Mouse (Mus musculus) E14TG2a.4 (cell line): ENCODE data around the gene Med21.

Source experiments
- CTCF ChIP-seq: conservative IDR thresholded peaks from 2 replicates; pipeline ENCODE4 v1.5.1; 2014; ENCODE audit warnings: low read length
- NANOG ChIP-seq: IDR thresholded peaks from 2 replicates; pipeline ENCODE4 v1.6.1; 2014; ENCODE audit warnings: borderline replicate concordance, low read length, mixed read lengths
- POU5F1 ChIP-seq: IDR thresholded peaks from 2 replicates; pipeline ENCODE4 v1.6.1; 2014; ENCODE audit warnings: low read length, borderline replicate concordance

GRCm38 (mm10) chr6:146628123-146628522 is 14.2 kb upstream of the Med21 start:
- TF ChIP-seq CTCF (no peak), NANOG (no peak), POU5F1 (no peak)
